Comparison of ENCODE assay signal across 1 mouse cellular context in genomic region chr14:101607631-101608518, GRCm38 (mm10).
TF ChIP-seq lines count a peak whose summit lies in the region.

No protein-coding gene starts in this region.

TF ChIP-seq in CH12.LX, 34 proteins besides CTCF, POLR2A, EP300 and RAD21 (continued from another document):
- no peak for TF ChIP-seq TCF12 (IDR thresholded peaks at IDR 0.05; ENCODE audit: low read depth, low read length)
